Mouse (Mus musculus) stomach, postnatal 0 days (tissue): ENCODE results near the gene Sema6d. TPM values are rescaled to one million over a fixed set of nuclear protein-coding genes. Genes with fewer than 3 reads are reported as not detected.

Experiments
- ATAC-seq: fragments of 200-750 bp; cut with Nextera tagmentation; 2 replicates; pipeline ENCODE4 v1.8.0; 2017; ENCODE audit not compliant: low FRiP score, low TSS enrichment
- DNase-seq: peaks from one replicate; pipeline ENCODE4 v3.0.0-alpha.2; 2016; ENCODE audit warnings: low spot score
- H3K27ac ChIP-seq: fragments of 300-500 bp; sonication (generic); replicated peaks from 2 replicates; pipeline ENCODE4 v1.5.1; 2014; ENCODE audit warnings: mild to moderate bottlenecking, control low read depth
- H3K27me3 ChIP-seq: fragments of 300-500 bp; sonication (generic); 2 replicates; pipeline ENCODE4 v1.6.1; 2014; ENCODE audit warnings: low read length; ENCODE audit not compliant: control insufficient read depth, insufficient read depth
- H3K36me3 ChIP-seq: fragments of 300-500 bp; sonication (generic); 2 replicates; pipeline ENCODE4 v1.6.1; 2014; ENCODE audit warnings: low read length, mixed read lengths; ENCODE audit not compliant: control insufficient read depth, insufficient read depth
- H3K4me1 ChIP-seq: fragments of 300-500 bp; sonication (generic); replicated peaks from 2 replicates; pipeline ENCODE4 v1.6.1; 2014; ENCODE audit warnings: antibody characterized with exemption; ENCODE audit not compliant: control insufficient read depth, insufficient read depth
- H3K4me2 ChIP-seq: fragments of 300-500 bp; sonication (generic); replicated peaks from 2 replicates; pipeline ENCODE4 v1.6.1; 2014; ENCODE audit warnings: low read depth, mild to moderate bottlenecking, control low read depth, moderate library complexity
- H3K4me3 ChIP-seq: fragments of 300-500 bp; sonication (generic); 2 replicates; pipeline ENCODE4 v1.5.1; 2014; ENCODE audit warnings: low read depth, low read length, control low read depth
- H3K9ac ChIP-seq: fragments of 300-500 bp; sonication (generic); 2 replicates; pipeline ENCODE4 v1.6.1; 2014; ENCODE audit warnings: mild to moderate bottlenecking, low read length, control low read depth, mixed read lengths
- H3K9me3 ChIP-seq: fragments of 300-500 bp; sonication (generic); 2 replicates; pipeline ENCODE4 v1.6.1; 2016; ENCODE audit warnings: low read length; ENCODE audit not compliant: control insufficient read depth
- CTCF ChIP-seq: IDR thresholded peaks from 2 replicates; pipeline ENCODE4 v1.5.1; 2016; ENCODE audit warnings: antibody characterized with exemption, low read depth, mild to moderate bottlenecking, moderate library complexity
- EP300 ChIP-seq: optimal IDR thresholded peaks from 2 replicates; pipeline ENCODE3; 2016; ENCODE audit warnings: antibody characterized with exemption
- WGBS: fragments of 180-500 bp; shearing (Covaris S2); extraction: QIAGEN DNeasy Blood & Tissue Kit; methylation state at CpG from one replicate; pipeline ENCODE4 v1.1.7; 2014; 5-methylcytosine and 5-hydroxymethylcytosine counted together
- polyA plus RNA-seq: library from polyadenylated mRNA; unstranded; fragments of >200 nt; fragmentation: Nextera tagmentation; extraction: Ambion mirVana; gene quantifications from 2 replicates; pipeline ENCODE4 v1.2.1, GENCODE M21; 2015

Sema6d gene
- polyA plus RNA-seq, 1 experiment from 2014 or later, result 2.1 TPM

GRCm38 (mm10) chr2:124635271-124635865, 545.6 kb downstream of the Sema6d start:
- H3K27ac ChIP-seq, result no peak overlapping the region

GRCm38 (mm10) chr2:124637080-124637479, 547.3 kb downstream of the Sema6d start:
- Histone ChIP-seq H3K9ac (no peak overlapping the region), H3K4me3 (no peak overlapping the region), H3K4me1 (no peaks in the 10 kb centered on the region), H3K4me2 (no peak overlapping the region), H3K27ac (no peak overlapping the region), H3K36me3 (no peaks in the 10 kb centered on the region), H3K9me3 (no peaks in the 10 kb centered on the region), H3K27me3 (no peaks in the 10 kb centered on the region)
- no peak for ATAC-seq
- TF ChIP-seq CTCF, result no peak
- no peak for TF ChIP-seq EP300
- no peak for DNase-seq
- 68% methylated on average over 4 of the region's 4 CpGs for WGBS

More at GRCm38 (mm10) chr2:124635271-124635865, 545.6 kb downstream of the Sema6d start:
- TF ChIP-seq EP300, result no peak
- no peak for TF ChIP-seq CTCF
- no peak overlapping the region for H3K4me3 ChIP-seq
- H3K9me3 ChIP-seq, result no peaks in the 10 kb centered on the region
- ATAC-seq, result no peak
- H3K9ac ChIP-seq, result no peak overlapping the region
- no peaks in the 10 kb centered on the region for H3K4me1 ChIP-seq
- H3K36me3 ChIP-seq, result no peaks in the 10 kb centered on the region
- no peak for DNase-seq
- no peak overlapping the region for H3K4me2 ChIP-seq
- no peaks in the 10 kb centered on the region for H3K27me3 ChIP-seq
- WGBS, result 41% methylated on average over 8 of the region's 8 CpGs

- Histone ChIP-seq H3K4me1 (no peaks in the 10 kb centered on the region), H3K4me2 (no peak overlapping the region), H3K9me3 (no peaks in the 10 kb centered on the region), H3K36me3 (no peaks in the 10 kb centered on the region), H3K4me3 (no peak overlapping the region), H3K9ac (no peak overlapping the region), H3K27me3 (no peaks in the 10 kb centered on the region), H3K27ac (no peak overlapping the region)
- DNase-seq (no peak), ATAC-seq (no peak)
- 72% methylated on average over 5 of the region's 5 CpGs for WGBS
- TF ChIP-seq EP300 (no peak), CTCF (no peak)
Measured at GRCm38 (mm10) chr2:124639221-124639963, 549.6 kb downstream of the Sema6d start.

GRCm38 (mm10) chr2:124640500-124641193, 550.9 kb downstream of the Sema6d start:
- Histone ChIP-seq H3K4me1 (no peaks in the 10 kb centered on the region), H3K9me3 (no peaks in the 10 kb centered on the region), H3K4me3 (no peak overlapping the region), H3K4me2 (no peak overlapping the region), H3K9ac (no peak overlapping the region), H3K27me3 (no peaks in the 10 kb centered on the region), H3K36me3 (no peaks in the 10 kb centered on the region), H3K27ac (no peak overlapping the region)
- WGBS, result 34% methylated on average over 6 of the region's 6 CpGs
- no peak for TF ChIP-seq EP300
- no peak for TF ChIP-seq CTCF
- DNase-seq (no peak), ATAC-seq (no peak)

GRCm38 (mm10) chr2:124641194-124641558, 551.4 kb downstream of the Sema6d start:
- Histone ChIP-seq H3K4me3 (no peak overlapping the region), H3K4me2 (no peak overlapping the region), H3K9ac (no peak overlapping the region), H3K4me1 (no peaks in the 10 kb centered on the region), H3K9me3 (no peaks in the 10 kb centered on the region), H3K27ac (no peak overlapping the region), H3K27me3 (no peaks in the 10 kb centered on the region), H3K36me3 (no peaks in the 10 kb centered on the region)
- DNase-seq, result no peak
- TF ChIP-seq EP300 (no peak), CTCF (no peak)
- WGBS, result 46% methylated on average over 5 of the region's 5 CpGs
- ATAC-seq, result no peak

- no peaks in the 10 kb centered on the region for H3K27me3 ChIP-seq
- WGBS, result 59% methylated on average over 3 of the region's 3 CpGs
- H3K9me3 ChIP-seq, result no peaks in the 10 kb centered on the region
- no peak for ATAC-seq
- H3K4me1 ChIP-seq, result no peaks in the 10 kb centered on the region
- TF ChIP-seq EP300, result no peak
- TF ChIP-seq CTCF, result no peak
- no peak overlapping the region for H3K4me2 ChIP-seq
- no peak overlapping the region for H3K4me3 ChIP-seq
- DNase-seq, result no peak
- H3K27ac ChIP-seq, result no peak overlapping the region
- H3K36me3 ChIP-seq, result no peaks in the 10 kb centered on the region
- no peak overlapping the region for H3K9ac ChIP-seq
Measured at GRCm38 (mm10) chr2:124642131-124642530, 552.4 kb downstream of the Sema6d start.
